Mouse (Mus musculus) naive thymus-derived CD4-positive, alpha-beta T cell, adult 2 months (primary cell): ENCODE data around the gene Rps3a1.
A peak's percentile ranks its signal among the peaks of the same experiment; 100 is the strongest.

Experiments
- DNase-seq: peaks from one replicate; pipeline ENCODE4 v3.0.0-alpha.2; 2011; ENCODE audit warnings: low read depth

Rps3a1 gene

DNA sequence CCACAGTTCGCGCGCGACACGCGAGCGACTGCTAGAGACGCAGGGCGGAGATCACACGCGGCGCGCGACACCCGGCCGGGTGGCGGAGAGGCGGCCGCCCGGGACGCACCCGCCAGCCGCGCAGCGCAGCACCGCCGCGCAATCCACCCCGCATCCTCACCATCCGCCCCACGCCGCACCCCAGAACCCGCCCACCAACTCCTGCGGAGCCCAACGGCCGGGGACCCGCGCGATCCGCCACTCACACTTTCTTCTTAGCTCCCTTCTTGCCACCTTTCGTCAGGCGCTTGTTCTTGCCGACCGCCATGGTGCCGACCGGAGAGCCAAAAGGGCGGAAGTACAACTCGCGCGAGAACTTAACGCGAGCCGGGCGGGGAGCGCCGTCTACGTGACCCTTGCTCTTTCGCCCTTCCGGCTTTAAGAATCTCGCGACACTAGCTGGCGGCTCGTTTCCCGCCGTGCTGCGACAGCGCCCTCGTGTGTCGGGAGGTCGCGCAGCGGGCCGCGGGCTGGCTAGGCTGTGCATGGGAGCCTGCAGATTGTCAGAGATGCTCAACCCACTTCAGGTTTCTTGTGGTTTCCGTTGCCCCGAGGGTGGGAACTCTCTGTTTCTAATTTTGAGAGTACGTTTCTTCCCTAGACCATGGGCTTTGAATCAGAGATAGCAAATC is at the start of gene Rps3a1:
Rps3a1 (minus strand) TSS at position 440 of the 671 bp plus-strand sequence.
- peak; percentile 99 for DNase-seq

GRCm38 (mm10) chr3:86187736-86188389 is 45.4 kb upstream of the Rps3a1 start:
- no peak for DNase-seq

- no peak for DNase-seq
Measured at GRCm38 (mm10) chr3:86184546-86184945, 42.0 kb upstream of the Rps3a1 start.

DNA sequence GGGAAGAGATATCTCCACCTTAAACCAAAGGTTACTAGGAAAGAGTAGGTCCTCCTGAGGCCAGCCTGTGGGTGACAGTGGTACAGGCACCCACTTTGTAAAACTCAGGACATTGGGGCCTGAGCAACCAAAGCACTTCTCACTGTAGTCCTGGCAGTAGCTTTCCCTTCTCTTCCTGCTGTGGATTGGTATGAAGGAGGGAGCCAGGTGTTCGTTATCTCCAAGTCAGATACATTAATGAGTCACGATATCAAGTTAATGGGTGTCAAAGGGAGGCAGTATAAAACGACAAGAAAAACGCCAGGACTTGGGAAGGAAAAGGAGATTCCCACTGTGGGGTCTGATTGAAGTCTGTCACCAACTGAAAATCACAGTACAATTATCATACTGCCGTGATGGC is 38.6 kb upstream of the Rps3a1 start:
- no peak for DNase-seq

GRCm38 (mm10) chr3:86179714-86180113 is 37.2 kb upstream of the Rps3a1 start:
- no peak for DNase-seq

GRCm38 (mm10) chr3:86168841-86169425 is 26.4 kb upstream of the Rps3a1 start:
- DNase-seq, result no peak

DNA sequence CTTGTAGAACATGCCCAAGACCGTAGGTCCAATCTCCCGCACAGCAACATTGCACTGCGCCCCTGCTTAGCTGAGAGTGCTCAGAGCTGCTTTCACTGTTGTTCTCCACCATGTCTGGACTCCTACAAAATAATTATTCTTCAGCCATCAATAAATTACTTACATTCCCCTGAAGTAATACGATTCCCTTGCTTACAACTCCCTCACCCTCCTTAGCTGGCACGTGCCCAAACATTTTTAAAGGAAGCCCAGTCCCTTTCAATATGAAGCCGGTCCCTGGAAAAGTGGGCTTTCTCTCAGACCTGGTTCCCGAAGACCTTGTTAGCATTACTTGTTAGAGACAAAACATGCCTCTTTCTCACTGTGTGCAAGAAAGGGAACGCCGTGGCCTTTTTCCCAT is 7.0 kb upstream of the Rps3a1 start:
- DNase-seq, result no peak

DNA sequence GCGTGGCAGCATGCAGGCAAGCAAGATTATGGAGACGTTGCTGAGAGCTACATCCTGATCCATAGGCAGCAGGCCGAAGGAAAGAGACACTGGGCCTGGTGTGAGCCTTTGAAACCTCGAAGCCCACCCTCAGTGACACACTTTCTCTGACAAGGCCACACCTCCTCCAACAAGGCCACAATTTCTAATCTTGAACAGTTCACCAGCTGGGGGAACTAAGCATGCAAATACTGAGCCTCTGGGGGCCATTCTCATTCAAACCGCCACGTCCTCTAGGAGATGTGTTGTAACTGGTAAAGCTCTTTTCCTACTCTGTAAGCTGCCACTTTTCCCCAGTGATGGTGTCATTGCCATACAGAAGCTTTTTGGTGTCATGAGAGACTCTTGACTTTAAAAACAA is 6.6 kb upstream of the Rps3a1 start:
- DNase-seq, result no peak

DNA sequence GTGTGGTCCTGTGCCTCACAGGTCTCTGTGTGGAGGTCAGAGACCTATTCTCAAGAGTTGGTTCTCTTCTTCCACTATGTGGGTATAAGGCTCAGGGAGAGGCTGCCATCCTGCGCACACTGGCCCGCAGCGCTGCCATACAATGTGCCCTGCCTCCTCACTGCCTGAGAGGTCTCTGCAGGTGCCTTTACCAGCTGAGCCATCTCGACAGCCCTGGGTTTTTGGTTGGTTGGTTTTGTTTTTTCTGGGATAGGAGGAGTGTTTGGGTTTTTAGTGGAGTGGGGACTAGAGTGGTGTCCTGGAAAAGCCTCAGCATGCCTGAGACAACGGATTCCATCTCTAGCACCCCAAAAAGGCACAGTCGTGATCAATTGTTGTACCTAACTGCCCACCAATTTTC is 841 bp upstream of the Rps3a1 start:
- peak; percentile 13 for DNase-seq

- no peak for DNase-seq
Measured at GRCm38 (mm10) chr3:86142934-86143317, 424 bp upstream of the Rps3a1 start.

DNA sequence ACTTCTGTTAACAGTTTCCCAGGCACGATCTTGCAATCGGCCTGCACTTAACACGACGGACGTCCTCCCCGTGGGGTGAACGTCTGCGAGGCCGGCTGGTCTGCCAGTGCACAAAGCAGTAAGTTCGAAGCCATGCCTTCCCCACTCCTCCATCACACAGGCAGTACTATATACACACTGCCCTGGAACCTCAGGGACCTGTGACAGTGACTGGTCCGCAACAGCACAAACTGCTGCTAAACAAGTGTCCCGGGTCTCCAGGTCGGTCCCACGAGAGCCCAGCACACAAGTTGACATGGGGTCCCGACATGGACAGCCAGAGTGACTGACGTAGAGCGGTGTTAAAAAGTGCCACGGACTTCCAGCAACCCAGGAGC is 628 bp downstream of the Rps3a1 start:
- DNase-seq, result no peak

GRCm38 (mm10) chr3:86141366-86141765 is 1.1 kb downstream of the Rps3a1 start:
- peak; percentile 21 for DNase-seq

DNA sequence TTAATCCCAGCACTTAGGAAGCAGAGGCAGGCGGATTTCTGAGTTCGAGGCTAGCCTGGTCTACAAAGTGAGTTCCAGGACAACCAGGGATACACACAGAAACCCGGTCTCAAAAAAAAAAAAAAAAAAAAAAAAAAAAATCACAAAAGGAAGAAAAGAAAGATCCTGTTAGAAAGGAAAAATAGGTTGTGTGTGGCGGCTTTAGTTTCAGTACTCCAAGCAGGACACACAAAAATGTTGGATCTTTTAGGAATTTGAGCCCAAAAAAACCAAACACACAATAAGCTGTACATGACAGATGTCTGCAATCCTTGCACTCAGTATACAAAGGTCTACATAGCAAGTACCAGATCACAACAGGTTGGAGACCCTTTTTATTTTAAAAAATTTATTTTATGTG is 2.8 kb downstream of the Rps3a1 start:
- no peak for DNase-seq

GRCm38 (mm10) chr3:86136936-86137574 is 5.4 kb downstream of the Rps3a1 start:
- DNase-seq, result no peak

DNA sequence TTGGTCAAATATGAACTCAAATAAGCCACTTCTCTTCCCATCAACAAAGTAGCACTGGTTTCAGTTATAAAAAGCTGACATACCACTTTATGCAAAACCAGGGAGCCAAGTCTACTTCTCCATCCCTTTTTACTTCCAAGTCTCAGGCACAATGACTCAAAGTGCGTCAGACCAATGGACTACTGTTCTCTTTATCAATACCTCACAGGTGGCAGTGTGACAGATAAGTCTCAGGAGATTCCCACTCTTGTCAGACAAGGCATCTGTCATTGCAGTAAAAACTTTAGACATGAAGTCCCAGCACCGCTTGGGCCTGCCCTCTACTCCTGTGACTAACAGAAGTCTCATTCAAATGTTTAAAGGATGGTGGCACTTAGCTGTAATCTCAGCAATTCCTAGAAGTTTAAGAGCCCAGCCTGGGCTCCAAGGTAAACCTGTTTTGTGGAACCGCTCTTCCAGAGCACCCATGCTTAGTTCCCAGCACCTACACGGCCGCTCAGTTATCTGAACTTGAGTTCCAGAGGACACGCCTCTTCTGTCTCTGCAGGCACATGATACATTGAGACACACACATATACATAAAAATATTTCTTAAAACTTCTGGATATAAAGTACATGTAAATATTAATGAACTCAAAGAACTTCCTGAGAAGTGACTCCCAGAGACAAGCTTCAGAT is 6.5 kb downstream of the Rps3a1 start:
- no peak for DNase-seq

- DNase-seq, result no peak
Measured at GRCm38 (mm10) chr3:86134939-86135638, 7.4 kb downstream of the Rps3a1 start.

DNA sequence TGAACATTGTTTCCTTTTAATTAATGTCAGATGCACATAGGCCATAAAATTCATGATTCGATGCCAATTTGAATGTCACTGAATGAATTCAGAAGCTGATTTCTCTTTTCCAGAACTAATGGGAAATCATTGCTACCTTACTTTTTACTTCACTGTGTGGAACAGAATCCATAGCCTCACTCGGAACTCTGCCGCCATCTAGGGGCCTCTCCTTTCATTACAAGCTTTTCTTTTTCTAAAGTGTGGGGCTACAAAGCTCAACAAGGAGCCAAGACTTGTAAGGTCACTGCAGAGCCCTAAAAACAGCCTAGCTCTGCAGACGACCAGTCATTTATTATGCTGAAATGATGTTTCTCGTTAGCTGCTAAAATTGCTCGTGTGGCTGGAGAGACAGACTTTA is 12.7 kb downstream of the Rps3a1 start:
- peak; percentile 77 for DNase-seq

GRCm38 (mm10) chr3:86123251-86123746 is 19.2 kb downstream of the Rps3a1 start:
- DNase-seq, result no peak

DNA sequence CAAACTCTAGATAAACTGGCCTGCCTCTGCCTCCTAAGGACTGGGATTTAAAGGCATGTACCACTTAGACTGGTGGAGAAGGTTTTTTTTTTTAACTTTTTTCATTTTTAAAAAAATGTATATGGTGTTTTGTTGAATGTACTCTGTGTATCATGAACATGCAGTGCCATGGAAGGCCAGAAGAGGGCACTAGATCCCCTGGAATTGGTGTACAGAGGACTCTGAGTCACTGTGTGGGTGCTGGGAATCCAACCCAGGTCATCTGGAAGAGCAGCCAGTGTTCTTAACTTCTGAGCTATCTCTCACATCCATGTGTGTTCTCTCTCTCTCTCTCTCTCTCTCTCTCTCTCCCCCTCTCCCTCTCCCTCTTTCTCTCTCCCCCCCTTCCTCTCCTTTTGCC is 20.3 kb downstream of the Rps3a1 start:
- no peak for DNase-seq

GRCm38 (mm10) chr3:86119237-86119932 is 23.1 kb downstream of the Rps3a1 start:
- no peak for DNase-seq

DNA sequence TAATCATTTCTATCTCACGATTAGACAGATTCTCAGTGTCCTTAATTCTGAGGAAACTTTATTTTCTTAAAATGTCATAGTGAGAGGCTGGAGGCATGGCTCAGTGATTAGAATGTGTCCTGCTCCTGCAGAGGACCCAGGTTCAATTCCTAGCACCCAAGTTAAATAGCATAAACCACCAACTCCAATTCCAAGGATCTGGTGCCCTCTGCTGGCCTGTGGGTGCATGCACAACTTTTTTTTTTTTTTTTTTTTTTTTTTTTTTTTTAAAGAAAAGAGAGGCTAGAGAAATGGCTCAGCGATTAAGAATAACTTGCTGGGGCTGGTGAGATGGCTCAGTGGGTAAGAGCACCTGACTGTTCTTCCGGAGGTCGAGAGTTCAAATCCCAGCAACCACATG is 25.6 kb downstream of the Rps3a1 start:
- no peak for DNase-seq
